Mouse (Mus musculus) ES-E14 (cell line): ENCODE results near the gene Dnph1. TPM values are rescaled to one million over a fixed set of nuclear protein-coding genes. Genes with fewer than 3 reads are reported as not detected.

ENCODE experiments used
- DNase-seq: peaks from one replicate; pipeline ENCODE4 v3.0.0-alpha.2; 2013; ENCODE audit warnings: low read depth, low spot score
- H3K27ac ChIP-seq: 2 replicates; pipeline ENCODE4 v1.5.1; 2012; ENCODE audit warnings: low read depth, mild to moderate bottlenecking, low read length, moderate library complexity, mixed read lengths; ENCODE audit not compliant: poor library complexity, insufficient read depth, severe bottlenecking
- H3K36me3 ChIP-seq: 2 replicates; pipeline ENCODE4 v1.6.1; 2012; ENCODE audit warnings: mild to moderate bottlenecking, low read length, moderate library complexity, mixed read lengths; ENCODE audit not compliant: control insufficient read depth, poor library complexity, insufficient read depth, severe bottlenecking
- H3K4me1 ChIP-seq, 2 experiments: fragments of 150-350 bp in 1 of 2; sonication (generic) in 1 of 2; 2 replicates each; pipeline ENCODE4 v1.6.1; 2012; ENCODE audit warnings: low read length in 2 of 2, mild to moderate bottlenecking in 1 of 2, mixed read lengths in 1 of 2; ENCODE audit not compliant: control insufficient read depth in 2 of 2, insufficient read depth in 2 of 2, poor library complexity in 1 of 2
- H3K4me3 ChIP-seq, 2 experiments: fragments of 150-350 bp in 1 of 2; sonication (generic) in 1 of 2; 2 replicates each; pipeline ENCODE4 v1.5.1; 2012; ENCODE audit warnings: low read length in 2 of 2, low read depth in 1 of 2, mild to moderate bottlenecking in 1 of 2, mixed read lengths in 1 of 2; ENCODE audit not compliant: insufficient read depth in 1 of 2, poor library complexity in 1 of 2, severe bottlenecking in 1 of 2
- H3K9ac ChIP-seq: 2 replicates; pipeline ENCODE4 v1.6.1; 2012; ENCODE audit warnings: low read depth, mild to moderate bottlenecking, low read length, mixed read lengths; ENCODE audit not compliant: poor library complexity, insufficient read depth, severe bottlenecking
- H3K9me3 ChIP-seq: fragments of 150-350 bp; sonication (generic); 2 replicates; pipeline ENCODE4 v1.6.1; 2012; ENCODE audit warnings: low read depth, mild to moderate bottlenecking, low read length; ENCODE audit not compliant: control insufficient read depth, insufficient read depth
- CHD2 ChIP-seq: IDR thresholded peaks from 2 replicates; pipeline ENCODE4 v1.6.1; 2014; ENCODE audit warnings: mild to moderate bottlenecking, low read depth, low read length, inconsistent platforms
- HCFC1 ChIP-seq: IDR thresholded peaks from 2 replicates; pipeline ENCODE4 v1.6.1; 2012; ENCODE audit warnings: low read length, inconsistent platforms, borderline replicate concordance; ENCODE audit not compliant: insufficient read depth
- MAFK ChIP-seq: IDR thresholded peaks from 2 replicates; pipeline ENCODE4 v1.6.1; 2014; ENCODE audit warnings: mild to moderate bottlenecking, low read depth, low read length, inconsistent platforms; ENCODE audit not compliant: insufficient read depth
- ZC3H11A ChIP-seq: IDR thresholded peaks from 2 replicates; pipeline ENCODE4 v1.6.1; 2012; ENCODE audit warnings: low read depth, mild to moderate bottlenecking, inconsistent platforms, low read length, borderline replicate concordance
- ZNF384 ChIP-seq: IDR thresholded peaks from 2 replicates; pipeline ENCODE4 v1.6.1; 2012; ENCODE audit warnings: low read depth, low read length, inconsistent platforms
- in situ Hi-C, 2 experiments: fragments of 600-800 bp; cut with MboI; formaldehyde crosslinking; loops; one replicate each; pipeline ENCODE4 v1.15.1; 2025; ENCODE audit warnings: low sequenced_read_pairs in 2 of 2, inconsistent platforms in 1 of 2; ENCODE audit not compliant: unreplicated experiment in 2 of 2
- total RNA-seq: library from RNA; depleted of rRNA; stranded (reverse); fragments of 300-350 nt; gene quantifications from 2 replicates; pipeline ENCODE4 v1.2.3, GENCODE M21; 2012

Gene Dnph1
- total RNA-seq, 1 experiment = 44.1 TPM

GRCm38 (mm10) chr17:46525065-46525464 lies 28.6 kb downstream of the Dnph1 start:
- Histone ChIP-seq H3K4me1 (peaks cover 0 to 6% of the 10 kb centered on the region in 2 experiments; a peak in 1 of 4 replicates), H3K27ac (no peak overlapping the region), H3K4me3 (no peak overlapping the region), H3K36me3 (no peaks in the 10 kb centered on the region), H3K9me3 (no peaks in the 10 kb centered on the region), H3K9ac (no peak overlapping the region)
- TF ChIP-seq ZC3H11A = no peak
- TF ChIP-seq MAFK = no peak
- TF ChIP-seq ZNF384 = no peak
- no peak for TF ChIP-seq CHD2
- TF ChIP-seq HCFC1 = no peak
- no peak for DNase-seq
- in situ Hi-C loops = no loop called here

GRCm38 (mm10) chr17:46525579-46526307 lies 29.2 kb downstream of the Dnph1 start:
- no peak for TF ChIP-seq MAFK
- TF ChIP-seq ZC3H11A = peak; percentile 72; the same call in 1 of the 2 replicates
- Histone ChIP-seq H3K36me3 (no peaks in the 10 kb centered on the region), H3K27ac (no peak overlapping the region), H3K4me3 (no peak overlapping the region), H3K9ac (no peak overlapping the region), H3K4me1 (peaks cover 0 to 4% of the 10 kb centered on the region in 2 experiments; a peak in 1 of 4 replicates), H3K9me3 (no peaks in the 10 kb centered on the region)
- in situ Hi-C loops = no loop called here
- DNase-seq = peak; percentile 81

- Histone ChIP-seq H3K4me3 (peak overlapping the region; percentile 30 to 47; a peak in 2 of 4 replicates), H3K27ac (no peak overlapping the region), H3K36me3 (peaks cover 3% of the 10 kb centered on the region; the same call in 1 of the 2 replicates), H3K9me3 (no peaks in the 10 kb centered on the region), H3K9ac (no peak overlapping the region), H3K4me1 (peaks cover 3 to 24% of the 10 kb centered on the region in 2 experiments; a peak in 3 of 4 replicates)
- DNase-seq = no peak
- TF ChIP-seq ZNF384 = no peak
- TF ChIP-seq HCFC1 = no peak
- no peak for TF ChIP-seq ZC3H11A
- TF ChIP-seq CHD2 = no peak
- no peak for TF ChIP-seq MAFK
- in situ Hi-C loops = no loop called here
Measured at GRCm38 (mm10) chr17:46543661-46544060, 47.1 kb downstream of the Dnph1 start.

- Histone ChIP-seq H3K9ac (peak within 1 kb of the TSS; percentile 34), H3K4me1 (peaks cover 3 to 25% of the 10 kb centered on the region in 2 experiments; a peak in 3 of 4 replicates), H3K9me3 (no peaks in the 10 kb centered on the region), H3K27ac (no peak within 1 kb of the TSS), H3K4me3 (peak within 1 kb of the TSS; percentile 61 to 71), H3K36me3 (peaks cover 16% of the 10 kb centered on the region)
- DNase-seq = no peak
- TF ChIP-seq ZNF384 (no peak), CHD2 (no peak), MAFK (no peak), ZC3H11A (no peak), HCFC1 (no peak)
- in situ Hi-C loops = no loop called here
Measured at GRCm38 (mm10) chr17:46545813-46546564, 49.5 kb downstream of the Dnph1 start, which contains the start of gene Cul9. Cul9 (minus strand) TSS chr17:46546388.
